Mouse (Mus musculus) liver, embryonic 16.5 days (tissue): ENCODE results near the gene Tmem222. TPM values are rescaled to one million over a fixed set of nuclear protein-coding genes. Genes with fewer than 3 reads are reported as not detected.
A peak's percentile ranks its signal among the peaks of the same experiment; 100 is the strongest.

Experiments
- ATAC-seq: fragments of 200-750 bp; cut with Nextera tagmentation; 2 replicates; pipeline ENCODE4 v1.8.0; 2017; ENCODE audit warnings: low read depth, mild to moderate bottlenecking, moderate number of reproducible peaks, moderate library complexity
- H3K27ac ChIP-seq: fragments of 300-500 bp; sonication (generic); 2 replicates; pipeline ENCODE4 v1.5.1; 2014; ENCODE audit warnings: mild to moderate bottlenecking, low read length
- H3K27me3 ChIP-seq: fragments of 300-500 bp; sonication (generic); 2 replicates; pipeline ENCODE4 v1.6.1; 2014; ENCODE audit warnings: low read depth, low read length, mixed read lengths; ENCODE audit not compliant: control insufficient read depth, insufficient read depth
- H3K36me3 ChIP-seq: fragments of 300-500 bp; sonication (generic); 2 replicates; pipeline ENCODE4 v1.6.1; 2014; ENCODE audit warnings: mild to moderate bottlenecking; ENCODE audit not compliant: control insufficient read depth, insufficient read depth
- H3K4me1 ChIP-seq: fragments of 300-500 bp; sonication (generic); 2 replicates; pipeline ENCODE4 v1.6.1; 2014; ENCODE audit warnings: low read depth, low read length, mixed read lengths; ENCODE audit not compliant: control insufficient read depth
- H3K4me2 ChIP-seq: fragments of 300-500 bp; sonication (generic); 2 replicates; pipeline ENCODE4 v1.6.1; 2014; ENCODE audit warnings: low read depth, low read length, mixed read lengths
- H3K4me3 ChIP-seq: fragments of 300-500 bp; sonication (generic); 2 replicates; pipeline ENCODE4 v1.5.1; 2014; ENCODE audit warnings: low read depth, mild to moderate bottlenecking, low read length
- H3K9ac ChIP-seq: fragments of 300-500 bp; sonication (generic); 2 replicates; pipeline ENCODE4 v1.6.1; 2014; ENCODE audit warnings: low read depth, low read length
- H3K9me3 ChIP-seq: fragments of 300-500 bp; sonication (generic); replicated peaks from 2 replicates; pipeline ENCODE4 v1.6.1; 2016; ENCODE audit warnings: low read length; ENCODE audit not compliant: control insufficient read depth
- WGBS: fragments of 180-500 bp; shearing (Covaris S2); extraction: QIAGEN DNeasy Blood & Tissue Kit; methylation state at CpG from one replicate; pipeline ENCODE4 v1.1.7; 2014; ENCODE audit not compliant: insufficient replicate concordance; 5-methylcytosine and 5-hydroxymethylcytosine counted together
- polyA plus RNA-seq: library from polyadenylated mRNA; unstranded; fragments of >200 nt; fragmentation: Nextera tagmentation; extraction: Ambion mirVana; gene quantifications from 2 replicates; pipeline ENCODE4 v1.2.1, GENCODE M21; 2015

The Tmem222 gene
- polyA plus RNA-seq, 1 experiment from 2014 or later: 34.9 TPM

GRCm38 (mm10) chr4:133221701-133222100 is 55.9 kb downstream of the Tmem222 start:
- H3K36me3 ChIP-seq: no peaks in the 10 kb centered on the region
- peaks cover 6% of the 10 kb centered on the region for H3K4me1 ChIP-seq
- 71% methylated on average over 8 of the region's 8 CpGs for WGBS
- ATAC-seq: no peak
- H3K4me3 ChIP-seq: no peak overlapping the region
- peaks cover 29% of the 10 kb centered on the region for H3K27me3 ChIP-seq
- no peak overlapping the region for H3K9ac ChIP-seq
- no peak overlapping the region for H3K4me2 ChIP-seq
- H3K27ac ChIP-seq: no peak overlapping the region
- no peaks in the 10 kb centered on the region for H3K9me3 ChIP-seq

- H3K27me3 ChIP-seq: peaks cover 29% of the 10 kb centered on the region
- ATAC-seq: 0 out of 2 replicates have a peak, but pooled peaks have one; percentile 21
- WGBS: 5% methylated on average over 25 of the region's 25 CpGs
These were observed 56.9 kb downstream of the Tmem222 start for GRCm38 (mm10) chr4:133220656-133221055.

GRCm38 (mm10) chr4:133218745-133219144 is 58.8 kb downstream of the Tmem222 start:
- WGBS: 42% methylated on average over 3 of the region's 3 CpGs
- peaks cover 6% of the 10 kb centered on the region for H3K4me1 ChIP-seq
- peaks cover 40% of the 10 kb centered on the region for H3K27me3 ChIP-seq
- no peak overlapping the region for H3K4me3 ChIP-seq
- no peak overlapping the region for H3K4me2 ChIP-seq
- no peak overlapping the region for H3K27ac ChIP-seq
- no peak overlapping the region for H3K9ac ChIP-seq
- ATAC-seq: no peak
- no peaks in the 10 kb centered on the region for H3K36me3 ChIP-seq
- no peaks in the 10 kb centered on the region for H3K9me3 ChIP-seq

More at GRCm38 (mm10) chr4:133220656-133221055, 56.9 kb downstream of the Tmem222 start:
- Histone ChIP-seq H3K9ac (no peak overlapping the region), H3K9me3 (no peaks in the 10 kb centered on the region), H3K36me3 (no peaks in the 10 kb centered on the region), H3K4me1 (peaks cover 6% of the 10 kb centered on the region), H3K4me3 (peak overlapping the region; percentile 25), H3K27ac (no peak overlapping the region), H3K4me2 (peak overlapping the region; percentile 51)

- peaks cover 47% of the 10 kb centered on the region for H3K27me3 ChIP-seq
- no peak overlapping the region for H3K4me2 ChIP-seq
- no peaks in the 10 kb centered on the region for H3K9me3 ChIP-seq
These were observed 60.0 kb downstream of the Tmem222 start for GRCm38 (mm10) chr4:133217641-133218040.

More at GRCm38 (mm10) chr4:133217641-133218040, 60.0 kb downstream of the Tmem222 start:
- H3K4me3 ChIP-seq: no peak overlapping the region
- no peak overlapping the region for H3K27ac ChIP-seq
- no peaks in the 10 kb centered on the region for H3K36me3 ChIP-seq
- H3K4me1 ChIP-seq: peaks cover 11% of the 10 kb centered on the region
- no peak for ATAC-seq
- WGBS: 5% methylated on average over 5 of the region's 5 CpGs
- H3K9ac ChIP-seq: no peak overlapping the region

Other genes with a start within 250 kb of the Tmem222 start
- gene Wasf2, start 147.3 kb downstream of the Tmem222 start, polyA plus RNA-seq: 41.4 and 42.7 TPM in 2 replicates
- gene Cd164l2, start 65.7 kb downstream of the Tmem222 start, polyA plus RNA-seq: 0.13 TPM in 1 of 2 replicates, not detected in the other
- not detected in 2 replicates for gene Gpr3, start 65.3 kb downstream of the Tmem222 start, polyA plus RNA-seq
- 2.2 and 3.0 TPM in 2 replicates for gene Map3k6, start 37.0 kb downstream of the Tmem222 start, polyA plus RNA-seq
- gene Sytl1, start 14.7 kb downstream of the Tmem222 start, polyA plus RNA-seq: 1.1 and 1.4 TPM in 2 replicates
- gene Wdtc1, start 75.7 kb upstream of the Tmem222 start, polyA plus RNA-seq: 6.2 and 8.1 TPM in 2 replicates
- gene Slc9a1, start 91.9 kb upstream of the Tmem222 start, polyA plus RNA-seq: 2.9 and 3.3 TPM in 2 replicates
- 0.09 and 0.12 TPM in 2 replicates for gene Tent5b, start 202.3 kb upstream of the Tmem222 start, polyA plus RNA-seq
- not detected in 2 replicates for gene Trnp1, start 220.8 kb upstream of the Tmem222 start, polyA plus RNA-seq
- 1.4 and 2.6 TPM in 2 replicates for gene Kdf1, start 241.2 kb upstream of the Tmem222 start, polyA plus RNA-seq